Mouse (Mus musculus): ENCODE results near the gene Cd47. TPM values are rescaled to one million over a fixed set of nuclear protein-coding genes. Genes with fewer than 3 reads are reported as not detected.

The Cd47 gene
- polyA plus RNA-seq, 1 experiment = 79.4 TPM

GRCm38 (mm10) chr16:49868278-49868677 is 67.9 kb downstream of the Cd47 start:
- Histone ChIP-seq H3ac (ENCODE audit: control insufficient read depth, insufficient read length) (no peak overlapping the region), H3K27me3 (ENCODE audit: control insufficient read depth, insufficient read depth, insufficient read length) (no peaks in the 10 kb centered on the region)
- no peak for TF ChIP-seq SRF (IDR thresholded peaks at IDR 0.05; ENCODE audit: control insufficient read depth, insufficient read length, low read depth)
- TF ChIP-seq E2F4 (IDR thresholded peaks at IDR 0.05; ENCODE audit: insufficient read depth) = no peak
- no peak for TF ChIP-seq POLR2A (IDR thresholded peaks at IDR 0.05; ENCODE audit: insufficient read length, low read depth)
- TF ChIP-seq MYOD1 (IDR thresholded peaks at IDR 0.05; ENCODE audit: control insufficient read depth in 1 of 3, insufficient read length in 2 of 3, low read depth in 2 of 3) = no peak
- TF ChIP-seq MAX (IDR thresholded peaks at IDR 0.05; ENCODE audit: low read depth) = no peak
- TF ChIP-seq USF1 (IDR thresholded peaks at IDR 0.05; ENCODE audit: low read depth) = no peak
- no peak for TF ChIP-seq TCF12 (IDR thresholded peaks at IDR 0.05; ENCODE audit: insufficient read depth, poor library complexity, severe bottlenecking)
- TF ChIP-seq MYOG (IDR thresholded peaks at IDR 0.05; ENCODE audit: control insufficient read depth in 1 of 3, insufficient read depth in 1 of 3, insufficient read length in 2 of 3, low read depth in 2 of 3) = no peak
- TF ChIP-seq TCF3 (IDR thresholded peaks at IDR 0.05; ENCODE audit: insufficient read length, low read depth) = no peak
- no peak for TF ChIP-seq CEBPB (IDR thresholded peaks at IDR 0.05; ENCODE audit: insufficient read depth, poor library complexity, severe bottlenecking)
- no peak for TF ChIP-seq REST (IDR thresholded peaks at IDR 0.05; ENCODE audit: insufficient read depth, insufficient read length)
- no peak for TF ChIP-seq POLR2AphosphoS2 (IDR thresholded peaks at IDR 0.05; ENCODE audit: insufficient read length, low read depth)

GRCm38 (mm10) chr16:49873918-49874317 is 73.6 kb downstream of the Cd47 start:
- no peak for TF ChIP-seq CEBPB (IDR thresholded peaks at IDR 0.05; ENCODE audit: insufficient read depth, poor library complexity, severe bottlenecking)
- TF ChIP-seq TCF12 (IDR thresholded peaks at IDR 0.05; ENCODE audit: insufficient read depth, poor library complexity, severe bottlenecking) = no peak
- no peak for TF ChIP-seq REST (IDR thresholded peaks at IDR 0.05; ENCODE audit: insufficient read depth, insufficient read length)
- TF ChIP-seq E2F4 (IDR thresholded peaks at IDR 0.05; ENCODE audit: insufficient read depth) = no peak
- no peak for TF ChIP-seq MYOG (IDR thresholded peaks at IDR 0.05; ENCODE audit: control insufficient read depth in 1 of 3, insufficient read depth in 1 of 3, insufficient read length in 2 of 3, low read depth in 2 of 3)
- TF ChIP-seq POLR2AphosphoS2 (IDR thresholded peaks at IDR 0.05; ENCODE audit: insufficient read length, low read depth) = no peak
- no peak for TF ChIP-seq TCF3 (IDR thresholded peaks at IDR 0.05; ENCODE audit: insufficient read length, low read depth)
- TF ChIP-seq MYOD1 (IDR thresholded peaks at IDR 0.05; ENCODE audit: control insufficient read depth in 1 of 3, insufficient read length in 2 of 3, low read depth in 2 of 3) = no peak
- no peak for TF ChIP-seq USF1 (IDR thresholded peaks at IDR 0.05; ENCODE audit: low read depth)
- no peak for TF ChIP-seq POLR2A (IDR thresholded peaks at IDR 0.05; ENCODE audit: insufficient read length, low read depth)
- no peak for TF ChIP-seq SRF (IDR thresholded peaks at IDR 0.05; ENCODE audit: control insufficient read depth, insufficient read length, low read depth)
- no peak for TF ChIP-seq MAX (IDR thresholded peaks at IDR 0.05; ENCODE audit: low read depth)
- H3ac ChIP-seq (ENCODE audit: control insufficient read depth, insufficient read length) = no peak overlapping the region

More at GRCm38 (mm10) chr16:49868278-49868677, 67.9 kb downstream of the Cd47 start:
- peaks cover 86% of the 10 kb centered on the region for H3K79me2 ChIP-seq (ENCODE audit: control insufficient read depth, insufficient read depth)
- peaks cover 12% of the 10 kb centered on the region for H3K36me3 ChIP-seq (ENCODE audit: control insufficient read depth, insufficient read depth)
- no peak overlapping the region for H3K4me2 ChIP-seq (ENCODE audit: low read depth)
- no peak overlapping the region for H3K4me3 ChIP-seq

GRCm38 (mm10) chr16:49874546-49874945 is 74.2 kb downstream of the Cd47 start:
- Histone ChIP-seq H3K27me3 (ENCODE audit: control insufficient read depth, insufficient read depth, insufficient read length) (no peaks in the 10 kb centered on the region), H3K4me2 (ENCODE audit: low read depth) (no peak overlapping the region), H3K4me3 (no peak overlapping the region), H3ac (ENCODE audit: control insufficient read depth, insufficient read length) (no peak overlapping the region), H3K36me3 (ENCODE audit: control insufficient read depth, insufficient read depth) (peaks cover 5% of the 10 kb centered on the region), H3K79me2 (ENCODE audit: control insufficient read depth, insufficient read depth) (peaks cover 99% of the 10 kb centered on the region)
- no peak for TF ChIP-seq POLR2A (IDR thresholded peaks at IDR 0.05; ENCODE audit: insufficient read length, low read depth)
- TF ChIP-seq TCF12 (IDR thresholded peaks at IDR 0.05; ENCODE audit: insufficient read depth, poor library complexity, severe bottlenecking) = no peak
- TF ChIP-seq REST (IDR thresholded peaks at IDR 0.05; ENCODE audit: insufficient read depth, insufficient read length) = no peak
- TF ChIP-seq MYOG (IDR thresholded peaks at IDR 0.05; ENCODE audit: control insufficient read depth in 1 of 3, insufficient read depth in 1 of 3, insufficient read length in 2 of 3, low read depth in 2 of 3) = no peak
- TF ChIP-seq MYOD1 (IDR thresholded peaks at IDR 0.05; ENCODE audit: control insufficient read depth in 1 of 3, insufficient read length in 2 of 3, low read depth in 2 of 3) = no peak
- TF ChIP-seq POLR2AphosphoS2 (IDR thresholded peaks at IDR 0.05; ENCODE audit: insufficient read length, low read depth) = no peak
- no peak for TF ChIP-seq USF1 (IDR thresholded peaks at IDR 0.05; ENCODE audit: low read depth)
- no peak for TF ChIP-seq MAX (IDR thresholded peaks at IDR 0.05; ENCODE audit: low read depth)
- TF ChIP-seq CEBPB (IDR thresholded peaks at IDR 0.05; ENCODE audit: insufficient read depth, poor library complexity, severe bottlenecking) = no peak
- no peak for TF ChIP-seq SRF (IDR thresholded peaks at IDR 0.05; ENCODE audit: control insufficient read depth, insufficient read length, low read depth)

More at GRCm38 (mm10) chr16:49873918-49874317, 73.6 kb downstream of the Cd47 start:
- peaks cover 97% of the 10 kb centered on the region for H3K79me2 ChIP-seq (ENCODE audit: control insufficient read depth, insufficient read depth)
- H3K4me3 ChIP-seq = no peak overlapping the region
- no peaks in the 10 kb centered on the region for H3K27me3 ChIP-seq (ENCODE audit: control insufficient read depth, insufficient read depth, insufficient read length)
- H3K4me2 ChIP-seq (ENCODE audit: low read depth) = no peak overlapping the region
- H3K36me3 ChIP-seq (ENCODE audit: control insufficient read depth, insufficient read depth) = peaks cover 5% of the 10 kb centered on the region

GRCm38 (mm10) chr16:49876291-49877030 is 76.1 kb downstream of the Cd47 start:
- Histone ChIP-seq H3K27me3 (ENCODE audit: control insufficient read depth, insufficient read depth, insufficient read length) (no peaks in the 10 kb centered on the region), H3K4me3 (no peak overlapping the region), H3K4me2 (ENCODE audit: low read depth) (no peak overlapping the region), H3K36me3 (ENCODE audit: control insufficient read depth, insufficient read depth) (peaks cover 5% of the 10 kb centered on the region), H3ac (ENCODE audit: control insufficient read depth, insufficient read length) (no peak overlapping the region), H3K79me2 (ENCODE audit: control insufficient read depth, insufficient read depth) (peaks cover 100% of the 10 kb centered on the region)
- TF ChIP-seq TCF12 (IDR thresholded peaks at IDR 0.05; ENCODE audit: insufficient read depth, poor library complexity, severe bottlenecking) (no peak), TCF3 (IDR thresholded peaks at IDR 0.05; ENCODE audit: insufficient read length, low read depth) (no peak), POLR2A (IDR thresholded peaks at IDR 0.05; ENCODE audit: insufficient read length, low read depth) (no peak), MYOD1 (IDR thresholded peaks at IDR 0.05; ENCODE audit: control insufficient read depth in 1 of 3, insufficient read length in 2 of 3, low read depth in 2 of 3) (no peak), CEBPB (IDR thresholded peaks at IDR 0.05; ENCODE audit: insufficient read depth, poor library complexity, severe bottlenecking) (no peak), USF1 (IDR thresholded peaks at IDR 0.05; ENCODE audit: low read depth) (no peak), MAX (IDR thresholded peaks at IDR 0.05; ENCODE audit: low read depth) (no peak), MYOG (IDR thresholded peaks at IDR 0.05; ENCODE audit: control insufficient read depth in 1 of 3, insufficient read depth in 1 of 3, insufficient read length in 2 of 3, low read depth in 2 of 3) (no peak), SRF (IDR thresholded peaks at IDR 0.05; ENCODE audit: control insufficient read depth, insufficient read length, low read depth) (no peak), E2F4 (IDR thresholded peaks at IDR 0.05; ENCODE audit: insufficient read depth) (no peak), REST (IDR thresholded peaks at IDR 0.05; ENCODE audit: insufficient read depth, insufficient read length) (no peak), POLR2AphosphoS2 (IDR thresholded peaks at IDR 0.05; ENCODE audit: insufficient read length, low read depth) (no peak)

Measured in myocyte (in vitro differentiated cells).